Mouse (Mus musculus) frontal cortex, adult (tissue): ENCODE measurements around the gene Gm17571.

Experiments used
- ATAC-seq: cut with Nextera tagmentation; 2 replicates; pipeline ENCODE4 v1.9.2; 2017; ENCODE audit warnings: mild to moderate bottlenecking, moderate library complexity, mixed read lengths; ENCODE audit not compliant: low TSS enrichment

Gene Gm17571

GRCm38 (mm10) chr9:13455231-13455630 is 8.7 kb upstream of the Gm17571 start:
- ATAC-seq: no peak

- ATAC-seq: no peak
Measured at GRCm38 (mm10) chr9:13454651-13455123, 8.1 kb upstream of the Gm17571 start.

GRCm38 (mm10) chr9:13448716-13449115 is 2.2 kb upstream of the Gm17571 start:
- ATAC-seq: no peak

GRCm38 (mm10) chr9:13446236-13446635 is 317 bp downstream of the Gm17571 start:
- no peak for ATAC-seq

- no peak for ATAC-seq
Measured at GRCm38 (mm10) chr9:13443484-13444211, 2.9 kb downstream of the Gm17571 start.

- ATAC-seq: no peak
Measured at GRCm38 (mm10) chr9:13442012-13442735, 4.4 kb downstream of the Gm17571 start.

GRCm38 (mm10) chr9:13440911-13441310 is 5.6 kb downstream of the Gm17571 start:
- no peak for ATAC-seq

GRCm38 (mm10) chr9:13433501-13434090 is 13.0 kb downstream of the Gm17571 start:
- no peak for ATAC-seq

- ATAC-seq: no peak
Measured at GRCm38 (mm10) chr9:13431646-13432045, 14.9 kb downstream of the Gm17571 start.

- ATAC-seq: no peak
Measured at GRCm38 (mm10) chr9:13430744-13431143, 15.8 kb downstream of the Gm17571 start.

- no peak for ATAC-seq
Measured at GRCm38 (mm10) chr9:13430302-13430701, 16.3 kb downstream of the Gm17571 start.

GRCm38 (mm10) chr9:13429477-13430125 is 17.0 kb downstream of the Gm17571 start:
- ATAC-seq: no peak

GRCm38 (mm10) chr9:13425031-13425940 is 21.3 kb downstream of the Gm17571 start:
- peak; percentile 76 for ATAC-seq

- ATAC-seq: no peak
Measured at GRCm38 (mm10) chr9:13414230-13414766, 32.3 kb downstream of the Gm17571 start.
